Mouse (Mus musculus) R1 (cell line): ENCODE results near the gene Lrrn3.

Source experiments
- DNase-seq: peaks from one replicate; pipeline ENCODE4 v3.0.0-alpha.2; 2018; ENCODE audit warnings: low read depth, low spot score

Gene Lrrn3

DNA sequence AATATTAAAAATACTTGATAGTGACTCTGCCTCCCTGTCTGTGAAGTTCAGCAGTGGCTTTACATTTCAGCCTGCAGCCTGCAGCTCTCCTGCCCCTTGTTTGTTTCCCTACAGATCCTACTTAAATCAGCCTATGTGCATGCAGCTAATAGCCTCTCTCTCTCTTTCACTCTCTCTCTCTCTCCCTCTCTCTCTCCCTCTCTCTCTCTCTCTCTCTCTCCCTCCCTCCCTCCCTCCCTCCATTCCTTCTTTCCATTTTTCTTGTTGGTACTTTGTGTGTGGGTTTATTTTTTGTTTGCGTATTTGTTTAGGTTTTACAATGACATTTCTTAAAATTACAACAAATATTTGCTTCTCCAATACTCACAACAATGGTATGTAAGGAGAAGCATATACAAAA is at the start of gene Lrrn3:
Lrrn3 (minus strand) TSS at position 101 of the 400 bp plus-strand sequence.
- no peak for DNase-seq

DNA sequence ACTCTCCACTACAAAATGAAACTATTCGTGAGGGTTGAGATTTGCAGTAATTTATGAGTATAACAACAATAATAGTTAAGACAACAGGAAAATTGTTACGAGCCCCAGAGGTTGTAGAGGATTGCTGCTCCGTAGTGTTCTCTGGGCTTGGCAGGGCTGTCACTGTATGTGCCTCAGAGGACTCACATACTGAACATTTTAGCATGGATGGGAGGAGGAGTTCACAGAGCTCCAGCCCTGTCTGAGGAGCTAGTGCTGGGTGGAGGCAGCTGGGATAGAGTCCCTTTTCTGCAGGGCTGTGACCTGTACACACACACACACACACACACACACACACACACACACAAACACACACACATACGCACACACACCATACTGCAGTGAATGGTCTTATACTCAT is 42.2 kb upstream of the Lrrn3 start:
- no peak for DNase-seq

DNA sequence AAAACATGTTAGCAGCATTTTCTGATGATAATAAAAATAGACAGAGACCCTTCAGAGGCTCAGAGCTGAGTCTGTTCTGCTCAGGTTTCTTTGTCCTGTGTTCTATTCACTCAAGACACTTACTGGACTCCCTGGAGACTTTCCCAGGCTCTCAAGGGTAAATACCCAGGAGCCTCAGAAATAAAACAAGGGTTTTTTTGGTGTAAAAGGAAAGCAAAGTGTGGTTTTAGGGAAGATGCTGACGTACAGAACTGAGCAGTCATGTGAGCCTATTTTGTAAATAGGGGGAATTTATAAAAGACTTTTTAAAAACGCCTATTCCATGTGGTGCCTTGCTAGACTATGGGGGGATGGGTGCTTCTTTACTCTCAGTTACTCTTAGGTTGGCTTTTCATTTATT is 40.5 kb upstream of the Lrrn3 start:
- DNase-seq, result no peak

DNA sequence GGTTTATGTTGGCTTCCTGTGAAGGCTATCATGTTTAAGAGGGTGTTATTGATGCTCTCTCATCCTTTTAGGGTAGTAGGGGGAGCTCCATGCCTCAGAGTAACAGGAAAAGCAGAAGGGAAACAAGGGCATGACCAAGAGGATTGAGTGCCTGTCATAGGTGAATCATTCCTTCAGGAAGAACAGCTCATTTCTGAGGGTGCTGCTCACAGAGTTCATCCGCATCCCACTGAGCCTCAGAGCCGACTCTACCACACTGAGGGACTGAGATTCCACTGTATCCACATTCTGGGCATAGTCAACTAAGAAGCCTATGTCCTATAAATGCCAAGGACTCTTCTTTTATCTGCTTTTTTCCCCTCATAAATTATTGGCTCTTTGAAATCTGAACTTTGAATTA is 35.4 kb upstream of the Lrrn3 start:
- no peak for DNase-seq

DNA sequence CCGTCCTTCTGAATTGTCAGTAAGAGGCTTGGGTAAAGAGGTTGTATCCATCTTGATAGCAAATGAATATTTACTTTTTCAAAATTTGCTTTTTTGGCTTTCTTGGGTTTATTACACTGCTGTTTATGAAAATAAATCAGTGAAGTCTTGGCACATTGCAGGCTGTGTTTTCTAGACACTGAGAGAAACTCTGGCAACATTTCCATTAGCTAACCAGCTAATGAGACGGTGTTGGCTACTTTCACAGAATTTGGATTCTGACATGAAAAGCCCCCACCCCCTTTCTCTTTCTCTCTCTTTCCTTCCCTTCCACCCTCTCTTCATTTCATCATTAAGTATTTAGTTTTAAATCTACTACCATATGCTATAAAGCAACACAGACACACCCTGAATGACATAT is 34.1 kb upstream of the Lrrn3 start:
- no peak for DNase-seq

DNA sequence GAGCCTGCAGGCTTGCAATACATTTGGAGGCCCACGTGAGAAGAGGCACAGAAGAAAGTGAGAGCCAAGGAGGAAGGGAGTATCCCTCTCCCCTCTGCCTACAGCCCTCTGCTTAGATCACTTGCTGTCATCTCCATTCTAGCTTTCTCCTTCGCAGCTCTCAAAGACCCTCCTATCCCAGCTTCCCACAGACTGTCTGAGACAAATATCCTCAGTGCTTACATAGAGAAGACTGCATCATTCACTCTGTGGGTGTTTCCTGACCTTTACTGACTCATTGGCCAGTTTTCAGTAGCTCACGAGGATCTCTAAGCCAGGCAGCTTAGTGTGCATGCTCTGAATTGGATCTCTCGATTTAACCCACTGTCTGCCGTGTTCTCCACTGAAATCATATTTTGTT is 32.7 kb upstream of the Lrrn3 start:
- DNase-seq, result no peak

DNA sequence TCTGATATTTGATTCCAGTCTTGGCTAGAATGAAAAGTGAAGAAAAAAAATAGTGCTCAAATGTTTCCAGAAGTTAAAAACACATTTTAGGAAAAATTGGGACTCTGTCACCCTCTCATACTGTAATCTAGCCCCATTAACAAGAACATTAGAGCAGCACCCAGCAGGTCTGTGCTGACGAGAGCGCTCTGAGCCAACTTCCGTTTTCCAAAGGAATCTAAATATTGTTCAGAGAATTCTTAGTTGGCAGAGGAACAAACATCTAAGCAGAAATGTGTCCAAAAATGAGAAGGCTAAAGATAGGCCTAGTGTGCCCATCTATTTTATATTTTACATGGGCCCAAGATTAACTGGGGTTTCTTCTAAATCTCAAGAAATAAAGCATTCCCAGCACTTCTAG is 24.4 kb upstream of the Lrrn3 start:
- DNase-seq, result no peak

DNA sequence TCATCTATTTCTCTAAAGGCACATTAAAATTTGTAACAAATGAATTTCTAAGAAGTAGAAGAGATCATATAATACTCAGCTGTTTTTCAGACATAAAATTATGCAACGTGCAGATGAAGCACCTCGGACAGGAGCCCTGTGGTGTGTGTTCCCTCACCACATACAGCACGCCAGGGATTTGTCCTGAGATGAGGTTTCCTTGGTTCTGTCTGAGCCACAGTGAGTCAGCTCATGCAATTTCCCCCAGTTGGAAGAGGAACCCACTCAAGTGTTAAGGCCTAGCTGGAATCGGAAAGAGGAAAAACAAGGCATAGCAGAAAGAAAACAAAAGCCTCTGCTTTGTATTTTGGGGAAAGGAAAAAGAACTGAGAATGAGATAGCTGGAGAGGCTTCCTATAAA is 22.4 kb upstream of the Lrrn3 start:
- no peak for DNase-seq

DNA sequence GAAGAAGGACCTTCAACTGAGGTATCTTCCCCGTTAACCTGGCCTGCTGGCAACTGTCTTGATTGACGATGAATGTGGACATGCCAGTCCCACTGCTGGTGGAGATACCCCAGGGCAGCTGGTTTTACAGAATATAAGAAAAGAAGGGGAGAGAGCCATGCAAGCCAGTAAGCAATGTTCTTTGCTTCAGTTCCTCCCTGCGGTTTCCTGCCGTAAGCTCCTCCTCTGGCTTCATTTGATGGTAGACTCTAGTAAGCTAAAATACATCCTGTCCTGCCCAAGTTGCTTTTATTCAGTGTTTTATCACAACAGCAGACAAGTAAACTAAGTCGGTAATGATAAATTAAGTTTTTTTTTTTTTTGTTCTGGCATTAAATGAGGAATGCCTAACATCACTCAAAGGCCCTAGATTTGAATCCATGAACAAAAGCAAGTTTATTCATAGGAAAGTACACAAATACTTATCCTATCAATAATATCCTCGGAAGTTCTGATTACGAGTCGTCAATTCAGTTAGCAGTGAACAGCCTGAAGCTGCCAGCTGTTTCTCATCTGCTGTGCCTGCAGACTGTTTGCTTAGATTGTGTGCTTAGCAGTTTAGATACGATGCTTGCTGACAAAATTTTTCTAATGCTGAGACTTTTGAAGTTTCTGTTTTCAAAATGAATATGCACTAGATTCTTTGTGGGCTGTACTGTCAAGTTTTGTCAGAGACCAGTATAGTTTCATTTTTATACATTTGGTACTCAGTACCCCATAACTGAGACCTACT is 14.0 kb upstream of the Lrrn3 start:
- no peak for DNase-seq

DNA sequence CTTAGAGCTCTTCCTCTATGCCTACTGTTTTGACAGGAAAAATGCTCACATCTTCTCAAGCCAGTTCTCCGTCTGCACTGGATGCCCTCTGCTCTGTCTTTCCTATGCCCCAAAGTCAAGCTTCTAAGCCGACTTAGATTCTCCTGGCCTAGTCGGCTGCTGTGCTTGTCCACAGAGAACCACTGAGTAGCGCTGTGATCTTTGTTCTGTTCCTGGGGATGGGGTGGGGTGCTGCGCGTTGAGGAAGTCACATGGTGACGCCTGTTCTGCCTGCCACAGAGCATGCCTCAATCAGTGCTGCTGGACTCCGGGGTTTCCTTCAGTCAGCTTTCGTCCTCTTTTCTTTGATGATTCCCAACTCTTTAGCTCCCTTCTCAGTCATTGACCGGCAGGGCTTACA is 8.4 kb upstream of the Lrrn3 start:
- DNase-seq, result peak; percentile 55

DNA sequence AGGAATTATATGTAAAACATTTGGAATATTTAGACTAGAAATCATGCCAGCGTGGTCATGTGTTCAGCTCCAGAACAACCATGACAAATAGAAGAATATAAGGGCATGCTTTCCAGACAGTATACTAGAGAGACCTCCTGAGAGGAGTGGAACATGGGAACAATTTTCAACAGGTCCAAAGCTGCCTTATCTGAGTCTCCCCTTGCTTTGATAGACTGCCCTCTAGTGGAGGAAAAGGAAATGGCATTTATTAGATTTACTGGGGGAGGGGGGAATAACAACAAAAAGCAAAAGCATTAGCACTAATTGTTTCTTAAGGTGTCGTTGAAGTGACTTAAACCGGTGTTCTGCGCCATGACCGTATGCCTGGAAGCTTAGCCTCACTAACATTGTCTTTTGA is 774 bp upstream of the Lrrn3 start:
- DNase-seq, result peak; percentile 66

DNA sequence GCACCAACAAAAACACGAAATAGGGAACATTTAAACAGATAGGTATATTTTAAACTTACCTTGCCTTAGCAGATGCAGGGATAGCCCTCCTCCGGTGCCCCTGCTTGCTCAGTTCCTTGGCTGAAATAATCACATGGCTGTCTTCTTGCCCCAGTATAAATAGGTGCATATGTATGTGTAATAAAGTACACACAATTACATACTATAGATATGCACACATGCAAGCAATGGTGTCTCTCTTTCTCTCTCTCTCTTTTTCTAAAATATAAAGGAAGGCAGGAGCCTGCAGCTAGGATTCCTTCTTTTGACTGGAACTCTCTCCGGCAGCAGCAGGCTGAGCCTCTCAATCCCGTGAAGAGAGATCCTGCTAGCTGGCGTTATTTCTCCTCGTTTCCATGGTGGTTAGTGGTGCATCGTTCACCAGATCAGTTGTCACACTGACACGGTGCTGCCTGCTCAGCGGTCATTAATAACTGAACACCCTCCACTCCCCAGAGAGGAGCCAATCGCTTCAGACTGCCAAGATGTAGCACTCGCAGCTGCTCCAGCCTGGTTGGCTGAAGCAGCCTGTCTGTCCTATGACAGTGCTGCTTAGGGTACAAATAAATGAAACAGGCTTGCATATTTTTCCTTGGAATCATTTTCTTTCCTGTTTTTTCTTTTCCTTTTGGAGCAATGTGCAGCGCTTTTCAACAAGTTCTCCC is 567 bp downstream of the Lrrn3 start:
- DNase-seq, result no peak

DNA sequence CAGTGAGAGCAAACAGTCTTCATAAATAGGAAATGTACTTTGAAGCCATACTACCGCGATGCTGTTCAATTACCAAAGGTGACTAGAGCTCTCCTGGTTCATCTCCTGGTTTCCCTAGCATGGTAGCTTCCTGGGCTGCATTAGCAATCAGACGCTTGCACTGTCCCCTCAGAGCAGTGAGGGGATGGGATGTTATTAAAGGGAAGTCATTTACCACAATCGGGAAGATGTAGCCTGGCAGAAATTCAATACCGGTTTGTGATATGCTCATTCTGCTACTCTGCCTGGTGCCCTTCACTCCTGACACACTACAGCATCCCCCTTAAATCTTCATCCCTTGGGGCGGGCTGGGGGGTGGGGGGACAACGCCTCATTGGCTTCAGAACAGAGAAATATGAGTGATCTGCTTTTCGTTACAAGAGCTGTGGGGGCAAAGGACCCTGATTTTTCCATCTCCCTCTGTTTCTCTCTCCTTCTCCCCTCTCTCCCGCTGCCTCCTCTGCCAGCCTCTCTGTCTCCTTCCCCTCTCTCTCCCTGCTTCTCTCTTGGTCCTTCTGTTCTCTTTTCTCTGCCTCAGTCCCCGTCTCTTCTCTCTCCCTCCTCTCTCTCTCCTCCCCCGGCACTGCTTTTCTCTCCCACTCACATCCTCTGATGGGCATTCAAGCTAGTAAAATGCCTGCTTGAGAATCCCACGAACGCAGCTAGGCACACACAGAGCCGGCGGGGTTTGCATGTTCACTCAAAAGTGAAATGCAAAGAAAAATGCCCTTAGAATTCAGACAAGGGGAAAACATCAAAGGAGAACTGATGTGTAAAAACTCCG is 1.3 kb downstream of the Lrrn3 start:
- DNase-seq, result no peak

DNA sequence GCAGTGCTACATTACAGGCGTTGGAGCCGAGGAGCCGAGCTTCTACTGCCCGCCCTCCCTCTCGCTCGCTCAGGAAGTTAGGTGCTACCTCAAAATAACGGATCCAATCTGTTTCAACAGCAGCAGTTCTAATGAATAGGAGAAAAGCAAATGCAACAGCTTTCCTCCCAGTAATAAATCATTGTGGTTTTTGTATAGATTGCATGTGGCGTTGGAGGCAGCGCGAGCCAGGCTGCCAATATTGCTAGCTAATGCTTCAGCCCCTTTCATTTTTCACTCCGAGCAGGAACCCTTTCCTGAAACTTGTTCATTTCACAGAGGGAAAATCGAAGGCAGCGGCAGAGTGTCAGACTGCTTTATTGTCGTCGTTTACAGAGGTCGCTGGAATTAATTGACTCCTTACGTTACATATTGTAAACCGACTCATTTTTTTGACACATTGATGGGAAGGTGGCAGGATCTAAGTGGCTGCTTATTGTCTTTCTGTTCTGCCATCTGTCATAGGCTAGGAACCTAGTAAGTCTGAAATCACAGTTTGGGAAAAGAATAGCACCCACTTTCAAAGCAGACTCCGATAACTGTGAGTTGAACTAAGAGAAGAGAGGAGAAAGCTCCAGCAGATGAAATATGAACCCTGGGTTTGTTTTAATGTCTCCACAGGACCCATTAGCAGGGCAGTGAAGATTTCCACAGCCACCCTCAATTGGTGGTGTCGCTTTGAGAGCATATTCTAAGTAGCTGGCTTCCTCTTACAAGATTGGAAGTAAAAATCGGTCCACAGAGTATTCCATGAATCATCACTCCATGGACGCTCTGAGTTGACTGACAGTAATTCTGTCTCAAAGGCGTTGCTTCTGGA is 2.4 kb downstream of the Lrrn3 start:
- no peak for DNase-seq

DNA sequence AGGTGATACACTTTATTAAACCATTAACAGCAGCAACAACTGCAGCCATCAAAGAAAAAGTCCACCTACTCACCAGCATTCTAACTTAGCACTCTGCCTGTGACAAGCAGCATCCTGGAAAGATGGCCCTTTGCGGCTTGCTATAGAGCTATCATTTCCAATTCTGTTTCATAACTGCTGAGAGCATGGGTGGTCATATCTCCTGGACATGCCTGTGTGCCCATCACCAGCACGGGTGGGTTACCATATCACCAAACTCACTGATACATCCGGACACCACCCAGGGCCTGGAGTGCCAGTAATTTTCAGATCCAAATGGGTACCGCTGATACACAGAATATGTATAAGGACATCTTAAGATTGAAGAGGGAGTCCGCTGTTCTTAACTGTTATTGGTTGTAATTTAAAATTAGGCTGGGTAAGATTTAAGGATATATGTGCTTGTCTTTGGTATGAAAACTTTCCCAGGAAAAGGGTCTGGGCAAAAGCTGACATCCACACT is 3.1 kb downstream of the Lrrn3 start:
- no peak for DNase-seq

DNA sequence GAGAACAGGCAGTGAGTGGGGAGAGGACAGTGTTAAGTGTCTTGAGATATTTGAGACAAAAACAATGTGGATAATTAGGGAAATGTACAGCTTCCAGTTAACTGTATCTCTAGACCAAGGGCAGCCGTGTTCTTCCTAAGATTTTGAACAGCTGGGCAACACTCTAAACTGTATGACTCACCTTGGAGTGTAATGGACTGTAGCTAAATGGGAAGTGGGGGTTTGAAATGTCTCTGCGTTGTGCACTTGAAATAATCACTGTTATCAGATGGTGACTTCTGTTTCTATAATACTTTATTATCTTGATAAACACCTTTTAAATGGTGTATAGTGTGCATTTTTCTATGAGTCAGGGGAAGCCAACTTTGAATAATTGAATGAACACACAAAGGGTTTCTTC is 4.7 kb downstream of the Lrrn3 start:
- no peak for DNase-seq

DNA sequence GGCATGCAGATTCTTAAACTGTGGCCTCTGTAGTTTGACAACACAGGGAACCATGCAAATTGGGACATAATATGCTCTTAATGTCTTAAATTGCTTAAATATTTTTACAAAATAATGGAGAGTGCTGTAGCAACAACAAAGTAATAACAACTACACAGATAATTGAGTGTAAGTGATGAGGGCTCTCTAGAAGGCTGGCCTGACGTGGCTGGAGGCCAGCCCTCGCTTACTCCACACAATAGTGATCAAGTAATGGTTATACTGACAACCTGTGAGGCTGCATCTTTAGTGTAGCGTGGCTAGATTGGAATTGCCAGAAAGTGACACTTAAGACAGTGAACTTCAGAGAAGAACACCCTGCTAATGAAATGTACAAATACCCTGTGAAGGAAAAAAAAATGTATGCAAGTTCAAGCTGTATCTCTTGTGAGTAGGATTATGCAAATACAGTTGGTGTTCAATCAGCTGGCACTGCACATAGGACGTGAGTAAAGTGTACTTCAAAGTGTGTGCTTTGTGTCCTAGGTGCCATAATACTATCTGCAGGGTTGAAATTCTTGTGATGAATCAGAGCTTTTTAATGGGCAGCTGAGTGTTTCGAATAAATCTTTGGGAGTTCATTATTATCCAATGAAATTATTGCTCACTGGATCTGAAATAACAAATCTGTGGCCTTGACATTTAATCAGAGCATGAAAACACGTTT is 17.0 kb downstream of the Lrrn3 start:
- no peak for DNase-seq

DNA sequence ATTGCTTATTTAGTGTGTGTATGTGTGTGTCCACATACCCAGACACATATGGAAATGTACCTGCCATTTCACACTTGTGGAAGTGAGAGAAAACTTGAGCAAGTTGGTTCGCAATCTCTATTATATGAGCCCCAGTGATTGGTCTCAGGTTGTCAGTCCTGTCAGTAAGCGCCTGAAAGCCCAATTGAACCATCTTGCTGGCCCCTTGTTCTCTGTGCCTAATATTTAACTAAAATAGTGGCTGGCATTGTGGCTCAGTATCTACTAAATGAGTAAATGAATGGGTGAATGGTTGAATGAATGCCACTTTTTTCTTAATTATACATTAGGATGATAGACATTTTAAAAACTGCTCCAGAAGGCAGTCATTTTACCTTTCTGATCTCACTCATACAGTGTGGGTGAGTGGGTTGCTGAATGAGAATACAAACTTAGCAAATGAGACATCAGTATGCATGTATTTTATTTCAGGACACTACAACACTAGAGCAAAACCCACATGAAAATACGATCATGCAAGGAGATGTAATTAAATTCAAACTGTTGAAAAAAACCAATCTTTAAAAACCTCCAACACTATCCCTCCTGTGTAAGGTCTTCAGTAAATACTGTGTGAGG is 17.7 kb downstream of the Lrrn3 start:
- DNase-seq, result no peak

DNA sequence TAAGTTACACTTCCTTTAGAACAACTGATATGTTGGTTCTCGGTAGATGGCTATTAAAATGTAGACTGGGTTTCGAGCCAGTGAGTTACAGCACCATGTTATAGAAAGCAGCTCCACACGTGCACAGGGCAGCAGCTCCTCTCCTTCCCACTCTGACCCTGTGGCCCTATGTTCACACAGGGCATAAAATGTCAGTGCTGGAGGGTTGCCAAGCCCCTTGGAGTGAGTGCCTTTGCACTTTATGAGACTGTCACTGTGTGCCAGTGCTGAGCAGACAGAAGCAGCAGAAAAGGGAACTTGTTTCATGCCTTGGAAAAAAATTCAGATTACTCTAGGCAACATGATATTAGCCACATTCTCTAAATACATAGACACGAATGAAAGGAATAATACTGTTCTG is 47.8 kb downstream of the Lrrn3 start:
- no peak for DNase-seq
